Comparison of ENCODE assay signal across 19 mouse cellular contexts in genomic region chr10:44636061-44636460, GRCm38 (mm10).
DNase-seq lines count a peak whose midpoint lies in the region; ATAC-seq and TF ChIP-seq lines count a peak whose summit lies in the region.
"Had no signal": no experiment of that assay in that cellular context is flagged by ENCODE, and none has a peak within 500 bp of the region (broad histone marks: within the 10 kb centered on the region; RNA-seq: fewer than 3 reads in every experiment).

No protein-coding gene starts in this region.

- ATAC-seq in heart, embryonic 11.5 days (replicated peaks; ENCODE audit: insufficient number of reproducible peaks, low FRiP score, low TSS enrichment): no peak
- ATAC-seq: activated CD4-positive, CD25-positive, alpha-beta regulatory T cell, adult 4 months; forebrain, embryonic 15.5 days; inflammation-experienced regulatory T-cells, adult 6 months had no signal

- H3K27me3 ChIP-seq in heart, embryonic 11.5 days (ENCODE audit: control insufficient read depth, insufficient read depth, low read length): no peaks in the 10 kb centered on the region
- H3K27me3 ChIP-seq: embryonic facial prominence, embryonic 12.5 days; forebrain, embryonic 15.5 days; heart, embryonic 13.5 days; hindbrain, embryonic 15.5 days had no signal

- no peaks in the 10 kb centered on the region for H3K36me3 ChIP-seq in heart, embryonic 11.5 days (ENCODE audit: control insufficient read depth, insufficient read depth, low read length)
- H3K36me3 ChIP-seq: embryonic facial prominence, embryonic 12.5 days; forebrain, embryonic 15.5 days; heart, embryonic 13.5 days; hindbrain, embryonic 15.5 days had no signal

- H3K9me3 ChIP-seq in heart, embryonic 11.5 days (replicated peaks; ENCODE audit: control insufficient read depth, low read length): no peaks in the 10 kb centered on the region
- H3K9me3 ChIP-seq: embryonic facial prominence, embryonic 12.5 days; forebrain, embryonic 15.5 days; heart, embryonic 13.5 days; hindbrain, embryonic 15.5 days had no signal

- TF ChIP-seq CTCF in bone marrow, adult 2 months (IDR thresholded peaks at IDR 0.05; ENCODE audit: control insufficient read depth, insufficient read depth, low read length): no peak

- H3K27ac ChIP-seq in heart, embryonic 11.5 days (ENCODE audit: low read depth, low read length): no peak overlapping the region
- peak overlapping the region; percentile 55; the same call in 1 of the 2 replicates for H3K27ac ChIP-seq in bone marrow, adult 2 months (ENCODE audit: control insufficient read depth, insufficient read depth, low read depth, low read length, poor library complexity)
- H3K27ac ChIP-seq: embryonic facial prominence, embryonic 12.5 days; forebrain, embryonic 15.5 days; heart, embryonic 13.5 days; hindbrain, embryonic 15.5 days had no signal

- TF ChIP-seq POLR2A in bone marrow, adult 2 months (IDR thresholded peaks at IDR 0.05; ENCODE audit: borderline replicate concordance, control insufficient read depth, low read depth, low read length): no peak

- no peak overlapping the region for H3K4me3 ChIP-seq in heart, embryonic 11.5 days (ENCODE audit: low read depth, low read length)
- H3K4me3 ChIP-seq in bone marrow, adult 2 months (replicated peaks; ENCODE audit: control insufficient read depth, low read depth, low read length): no peak overlapping the region
- H3K4me3 ChIP-seq: embryonic facial prominence, embryonic 12.5 days; forebrain, embryonic 15.5 days; heart, embryonic 13.5 days; hindbrain, embryonic 15.5 days had no signal

- H3K4me2 ChIP-seq in heart, embryonic 11.5 days: no peak overlapping the region
- H3K4me2 ChIP-seq: embryonic facial prominence, embryonic 12.5 days; forebrain, embryonic 15.5 days; heart, embryonic 13.5 days; hindbrain, embryonic 15.5 days had no signal

- peak; percentile 75 for DNase-seq in heart, adult 11 months
- DNase-seq in spleen, adult 18-20 months: peak; percentile 35 to 49
- no peak for DNase-seq in spleen, postnatal 14 days (ENCODE audit: low spot score in 2 of 2)
- DNase-seq in spleen, postnatal 36 days (ENCODE audit: low spot score in 2 of 2): peak; percentile 82 to 87
- DNase-seq in embryo, embryonic 11 days: no peak
- DNase-seq in cerebellum, postnatal 14 days: no peak
- DNase-seq: adrenal gland, postnatal 14 days; cerebellum, adult 2 months; cerebellum, postnatal 10 days; gastrocnemius, postnatal 14 days; heart, postnatal 36 days had no signal

- H3K9ac ChIP-seq in heart, embryonic 11.5 days (ENCODE audit: low read depth, low read length): no peak overlapping the region
- H3K9ac ChIP-seq: embryonic facial prominence, embryonic 12.5 days; forebrain, embryonic 15.5 days; heart, embryonic 13.5 days; hindbrain, embryonic 15.5 days had no signal

- no peaks in the 10 kb centered on the region for H3K4me1 ChIP-seq in heart, embryonic 11.5 days (ENCODE audit: control insufficient read depth, insufficient read depth, low read length)
- peaks cover 9% of the 10 kb centered on the region for H3K4me1 ChIP-seq in bone marrow, adult 2 months (ENCODE audit: control insufficient read depth, insufficient read depth, low read length)
- H3K4me1 ChIP-seq: embryonic facial prominence, embryonic 12.5 days; forebrain, embryonic 15.5 days; hindbrain, embryonic 15.5 days had no signal

Comparison
In these comparisons a context has a peak if more than half of its experiments do, and no peak if none do; other contexts are left out.
1. DNase-seq: peak in heart, adult 11 months (single experiment), spleen, adult 18-20 months (2 of 2) and spleen, postnatal 36 days (2 of 2); none in spleen, postnatal 14 days (0 of 2), embryo, embryonic 11 days (single experiment) and cerebellum, postnatal 14 days (0 of 2).